Mouse (Mus musculus) brain, embryonic 14.5 days (tissue): ENCODE results near the gene Zc3h7b.

Experiments
- CTCF ChIP-seq: fragments of 200-500 bp; IDR thresholded peaks from 2 replicates; pipeline ENCODE4 v1.5.1; 2012; ENCODE audit warnings: inconsistent platforms, mild to moderate bottlenecking, moderate library complexity, borderline replicate concordance; ENCODE audit not compliant: insufficient read depth, insufficient read length; ENCODE audit errors: extremely low read depth
- POLR2A ChIP-seq: fragments of 200-500 bp; IDR thresholded peaks from 2 replicates; pipeline ENCODE4 v1.6.1; 2012; ENCODE audit warnings: mild to moderate bottlenecking, inconsistent platforms, borderline replicate concordance; ENCODE audit not compliant: poor library complexity, insufficient read depth, insufficient read length, severe bottlenecking; ENCODE audit errors: extremely low read depth

DNA sequence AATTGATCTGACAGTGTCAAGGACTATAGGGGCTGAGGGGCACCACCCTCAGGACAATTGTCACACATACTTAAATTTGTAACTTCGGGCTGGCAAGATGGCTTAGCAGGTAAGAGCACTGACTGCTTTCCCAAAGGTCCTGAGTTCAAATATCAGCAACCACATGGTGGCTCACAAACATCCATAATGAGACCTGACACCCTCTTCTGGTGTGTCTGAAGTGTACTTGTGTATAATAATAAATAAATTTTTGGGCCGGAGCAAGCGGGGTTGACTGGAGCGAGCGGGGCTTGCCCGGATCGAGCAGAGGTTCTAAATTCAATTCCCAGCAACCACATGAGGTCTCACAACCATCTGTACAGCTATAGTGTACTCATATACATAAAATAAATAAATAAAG lies 95.4 kb downstream of the Zc3h7b start:
- no peak for TF ChIP-seq CTCF
- TF ChIP-seq POLR2A: no peak
